Mouse (Mus musculus) adrenal gland, adult 8-10 months (tissue): ENCODE results near the gene Sec14l1. TPM values are rescaled to one million over a fixed set of nuclear protein-coding genes. Genes with fewer than 3 reads are reported as not detected.
A peak's percentile ranks its signal among the peaks of the same experiment; 100 is the strongest.
"Not testable (repeated sequence)": the region's sequence is repeated elsewhere in the genome, so short reads cannot be mapped to it uniquely, and the experiment has no call there.

Source experiments
- DNase-seq: peaks from one replicate; pipeline ENCODE4 v3.0.0; 2022
- total RNA-seq, 4 experiments: library from RNA; stranded (reverse); gene quantifications; 2 replicates each; pipeline ENCODE4 v1.2.4; 2022

Sec14l1 gene
- 100 to 1,000 TPM; 138 to 170 (median 166) TPM for total RNA-seq

- DNase-seq, result peak; percentile 97
Observed at GRCm38 (mm10) chr11:117114592-117115345, at the start of gene Sec14l1. Sec14l1 (plus strand) TSS chr11:117115168.

GRCm38 (mm10) chr11:117065602-117066001 lies 49.4 kb upstream of the Sec14l1 start:
- DNase-seq, result not testable (repeated sequence)

GRCm38 (mm10) chr11:117066738-117067137 lies 48.2 kb upstream of the Sec14l1 start:
- DNase-seq, result no peak

- no peak for DNase-seq
Observed at GRCm38 (mm10) chr11:117068332-117068731, 46.6 kb upstream of the Sec14l1 start.

- no peak for DNase-seq
Observed at GRCm38 (mm10) chr11:117069027-117069426, 45.9 kb upstream of the Sec14l1 start.

- no peak for DNase-seq
Observed at GRCm38 (mm10) chr11:117070711-117071110, 44.3 kb upstream of the Sec14l1 start.

- DNase-seq, result peak; percentile 64
Observed at GRCm38 (mm10) chr11:117072128-117072527, 42.8 kb upstream of the Sec14l1 start.

- DNase-seq, result no peak
Observed at GRCm38 (mm10) chr11:117073426-117073825, 41.5 kb upstream of the Sec14l1 start.

GRCm38 (mm10) chr11:117076576-117077196 lies 38.3 kb upstream of the Sec14l1 start:
- DNase-seq, result peak; percentile 83

- DNase-seq, result no peak
Observed at GRCm38 (mm10) chr11:117077227-117077626, 37.7 kb upstream of the Sec14l1 start.

- DNase-seq, result no peak
Observed at GRCm38 (mm10) chr11:117077902-117078301, 37.1 kb upstream of the Sec14l1 start.

GRCm38 (mm10) chr11:117078637-117079240 lies 36.2 kb upstream of the Sec14l1 start:
- DNase-seq, result no peak

- DNase-seq, result no peak
Observed at GRCm38 (mm10) chr11:117079651-117080190, 35.2 kb upstream of the Sec14l1 start.

GRCm38 (mm10) chr11:117080209-117080608 lies 34.8 kb upstream of the Sec14l1 start:
- no peak for DNase-seq

- DNase-seq, result peak; percentile 86
Observed at GRCm38 (mm10) chr11:117081165-117082064, 33.6 kb upstream of the Sec14l1 start.

- DNase-seq, result no peak
Observed at GRCm38 (mm10) chr11:117082353-117082934, 32.5 kb upstream of the Sec14l1 start.

- DNase-seq, result peak; percentile 87
Observed at GRCm38 (mm10) chr11:117083052-117083881, 31.7 kb upstream of the Sec14l1 start.

GRCm38 (mm10) chr11:117083882-117084260 lies 31.1 kb upstream of the Sec14l1 start:
- not testable (repeated sequence) for DNase-seq

GRCm38 (mm10) chr11:117086215-117086614 lies 28.8 kb upstream of the Sec14l1 start:
- no peak for DNase-seq

- DNase-seq, result no peak
Observed at GRCm38 (mm10) chr11:117087036-117087799, 27.8 kb upstream of the Sec14l1 start.
